Mouse (Mus musculus) liver, embryonic 14.5 days (tissue): ENCODE data around the gene Magi1.

Source experiments
- CTCF ChIP-seq: IDR thresholded peaks from 2 replicates; pipeline ENCODE4 v1.5.1; 2016; ENCODE audit warnings: antibody characterized with exemption, low read depth, control low read depth
- EP300 ChIP-seq: IDR thresholded peaks from 2 replicates; pipeline ENCODE4 v1.6.1; 2016; ENCODE audit warnings: antibody characterized with exemption, low read depth

DNA sequence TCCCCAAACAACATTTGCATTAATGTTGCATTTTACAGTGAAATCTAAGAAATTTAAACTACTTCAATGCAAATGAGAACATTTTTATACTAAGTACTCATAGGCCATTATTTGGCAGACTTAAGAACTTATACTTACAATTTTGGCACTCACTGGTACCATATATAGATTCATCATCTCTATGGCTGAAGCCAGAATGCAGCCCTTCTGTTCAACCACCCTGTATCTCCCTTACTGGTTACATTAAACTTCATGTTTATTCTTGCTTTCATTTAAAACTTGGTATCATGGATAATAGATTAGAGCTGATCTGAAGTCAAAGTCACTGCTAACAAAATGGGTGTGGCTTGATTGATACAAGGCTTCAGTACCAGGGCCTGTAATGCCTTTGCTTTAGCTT, 171.9 kb downstream of the Magi1 start:
- TF ChIP-seq CTCF (no peak), EP300 (no peak)
